ENCODE assay signal across 16 mouse cellular contexts in the genomic region with DNA sequence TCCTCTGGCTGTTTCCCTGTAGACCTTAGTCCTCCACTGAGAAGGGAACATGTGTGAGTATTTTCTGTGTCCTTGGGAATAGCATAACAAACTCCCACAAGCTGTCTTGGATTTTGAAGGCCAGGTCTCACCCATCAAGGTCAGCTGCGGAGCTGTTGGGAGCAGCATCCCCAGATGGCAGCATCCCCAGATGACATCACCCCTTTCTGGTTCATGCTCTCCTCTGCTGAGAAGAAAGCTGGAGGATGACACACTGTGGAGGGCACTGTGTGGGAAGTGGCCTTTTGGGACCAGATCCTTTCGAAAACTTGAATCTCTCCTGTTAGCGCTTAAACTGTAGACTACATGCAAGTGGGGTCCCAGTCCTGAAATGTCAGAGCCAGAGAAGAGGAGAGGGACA. TPM values are rescaled to one million over a fixed set of nuclear protein-coding genes. Genes with fewer than 3 reads are reported as not detected.
DNase-seq lines count a peak whose midpoint lies in the region; ATAC-seq and TF ChIP-seq lines count a peak whose summit lies in the region.
"Had no signal": no experiment of that assay in that cellular context is flagged by ENCODE, and none has a peak within 500 bp of the region (broad histone marks: within the 10 kb centered on the region; RNA-seq: fewer than 3 reads in every experiment).

No protein-coding gene starts in this region.

- no peaks in the 10 kb centered on the region for H3K36me3 ChIP-seq in intestine, embryonic 14.5 days (ENCODE audit: control insufficient read depth, insufficient read depth, low read length)
- no peaks in the 10 kb centered on the region for H3K36me3 ChIP-seq in intestine, postnatal 0 days (ENCODE audit: control insufficient read depth, insufficient read depth)
- no peaks in the 10 kb centered on the region for H3K36me3 ChIP-seq in limb, embryonic 14.5 days (ENCODE audit: control insufficient read depth, insufficient read depth, low read length)
- no peaks in the 10 kb centered on the region for H3K36me3 ChIP-seq in kidney, adult 2 months (ENCODE audit: control insufficient read depth, insufficient read depth, low read length)
- H3K36me3 ChIP-seq: heart, embryonic 13.5 days; midbrain, embryonic 12.5 days had no signal

- intact Hi-C loops in gastrocnemius, postnatal 36 days (cut with DNase I) = no loop called here

- TF ChIP-seq CTCF in intestine, postnatal 0 days (IDR thresholded peaks at IDR 0.05; ENCODE audit: low read depth) = no peak
- TF ChIP-seq CTCF in kidney, adult 2 months (conservative IDR thresholded peaks at IDR 0.05; ENCODE audit: insufficient read depth, insufficient read length, low read depth, low read length) = no peak

- no peak overlapping the region for H3K4me3 ChIP-seq in intestine, embryonic 14.5 days (ENCODE audit: low read depth, low read length)
- H3K4me3 ChIP-seq in intestine, postnatal 0 days (ENCODE audit: low read depth, low read length) = no peak overlapping the region
- no peak overlapping the region for H3K4me3 ChIP-seq in limb, embryonic 14.5 days (replicated peaks; ENCODE audit: low read length)
- H3K4me3 ChIP-seq in kidney, adult 2 months (ENCODE audit: insufficient read depth, low read depth, low read length) = no peak overlapping the region
- H3K4me3 ChIP-seq: heart, embryonic 13.5 days; midbrain, embryonic 12.5 days; neural tube, embryonic 12.5 days had no signal

- no peak for DNase-seq in intestine, embryonic 14.5 days (ENCODE audit: low spot score)
- DNase-seq in retina, postnatal 1 day = peak; percentile 39
- no peak for DNase-seq in retina, embryonic 14.5 days (ENCODE audit: low spot score)
- no peak for DNase-seq in limb, embryonic 14.5 days (ENCODE audit: low spot score)
- no peak for DNase-seq in gastrocnemius, postnatal 36 days
- DNase-seq in kidney, adult 2 months = no peak
- DNase-seq in frontal cortex, postnatal 36 days (ENCODE audit: low spot score in 2 of 2) = no peak
- DNase-seq: cerebellum, adult 2 months; gastrocnemius, postnatal 25 days; kidney, adult 11 months; right cerebral cortex, postnatal 25 days; thymus, postnatal 25 days had no signal

- H3K27ac ChIP-seq in intestine, embryonic 14.5 days (ENCODE audit: low read depth) = peak overlapping the region; percentile 65
- no peak overlapping the region for H3K27ac ChIP-seq in intestine, postnatal 0 days (ENCODE audit: low read depth, low read length)
- 0 out of 2 replicates have a peak overlapping the region, but pooled peaks have one; percentile 8 for H3K27ac ChIP-seq in limb, embryonic 14.5 days (replicated peaks; ENCODE audit: low read depth, low read length)
- no peak overlapping the region for H3K27ac ChIP-seq in kidney, adult 2 months (ENCODE audit: insufficient read depth, low read depth, low read length)
- H3K27ac ChIP-seq: heart, embryonic 13.5 days; midbrain, embryonic 12.5 days; neural tube, embryonic 12.5 days had no signal

- H3K4me2 ChIP-seq in intestine, embryonic 14.5 days (ENCODE audit: low read length) = no peak overlapping the region
- H3K4me2 ChIP-seq in intestine, postnatal 0 days (replicated peaks; ENCODE audit: low read depth) = no peak overlapping the region
- no peak overlapping the region for H3K4me2 ChIP-seq in limb, embryonic 14.5 days (replicated peaks; ENCODE audit: low read depth, low read length, severe bottlenecking)
- H3K4me2 ChIP-seq: heart, embryonic 13.5 days; midbrain, embryonic 12.5 days had no signal

- no peak for TF ChIP-seq POLR2A in limb, embryonic 14.5 days (IDR thresholded peaks at IDR 0.05; ENCODE audit: borderline replicate concordance, extremely low read depth, insufficient read depth, insufficient read length)
- no peak for TF ChIP-seq POLR2A in kidney, adult 2 months (IDR thresholded peaks at IDR 0.05; ENCODE audit: low read depth, low read length)

- no peak for ATAC-seq in intestine, embryonic 14.5 days (replicated peaks; ENCODE audit: low FRiP score, low TSS enrichment, low read depth)
- no peak for ATAC-seq in intestine, postnatal 0 days
- ATAC-seq in limb, embryonic 14.5 days (ENCODE audit: low FRiP score, low read depth) = no peak

- H3K27me3 ChIP-seq in intestine, embryonic 14.5 days (replicated peaks; ENCODE audit: control insufficient read depth, insufficient read depth, low read length) = no peaks in the 10 kb centered on the region
- peaks cover 23% of the 10 kb centered on the region for H3K27me3 ChIP-seq in intestine, postnatal 0 days (replicated peaks; ENCODE audit: control insufficient read depth, insufficient read depth, low read length)
- no peaks in the 10 kb centered on the region for H3K27me3 ChIP-seq in limb, embryonic 14.5 days (ENCODE audit: control insufficient read depth, insufficient read depth, low read length)
- H3K27me3 ChIP-seq in kidney, adult 2 months (replicated peaks; ENCODE audit: control insufficient read depth, insufficient read depth, low read length) = no peaks in the 10 kb centered on the region
- H3K27me3 ChIP-seq: midbrain, embryonic 12.5 days; neural tube, embryonic 12.5 days had no signal

- WGBS in intestine, embryonic 14.5 days = 83% methylated on average over 3 of the region's 3 CpGs
- WGBS in intestine, postnatal 0 days = 84% methylated on average over 3 of the region's 3 CpGs
- 91% methylated on average over 3 of the region's 3 CpGs for WGBS in limb, embryonic 14.5 days
- 98% methylated on average over 3 of the region's 3 CpGs for WGBS in kidney, adult 2 months

- no peaks in the 10 kb centered on the region for H3K9me3 ChIP-seq in intestine, embryonic 14.5 days (ENCODE audit: control insufficient read depth, low read length)
- H3K9me3 ChIP-seq in intestine, postnatal 0 days (ENCODE audit: control insufficient read depth) = no peaks in the 10 kb centered on the region
- no peaks in the 10 kb centered on the region for H3K9me3 ChIP-seq in limb, embryonic 14.5 days (ENCODE audit: control insufficient read depth, low read length)
- H3K9me3 ChIP-seq: heart, embryonic 13.5 days; midbrain, embryonic 12.5 days; neural tube, embryonic 12.5 days had no signal

- H3K4me1 ChIP-seq in intestine, embryonic 14.5 days (replicated peaks; ENCODE audit: control insufficient read depth, insufficient read depth, low read length) = peaks cover 43% of the 10 kb centered on the region
- H3K4me1 ChIP-seq in intestine, postnatal 0 days (replicated peaks; ENCODE audit: control insufficient read depth, insufficient read depth, low read length) = no peaks in the 10 kb centered on the region
- H3K4me1 ChIP-seq in limb, embryonic 14.5 days (ENCODE audit: control insufficient read depth, insufficient read depth, low read length) = peaks cover 25% of the 10 kb centered on the region
- H3K4me1 ChIP-seq in kidney, adult 2 months (ENCODE audit: control insufficient read depth, insufficient read depth, low read length) = no peaks in the 10 kb centered on the region

- no peak overlapping the region for H3K9ac ChIP-seq in intestine, embryonic 14.5 days (ENCODE audit: low read length)
- H3K9ac ChIP-seq in intestine, postnatal 0 days (ENCODE audit: low read depth, low read length) = no peak overlapping the region
- H3K9ac ChIP-seq in limb, embryonic 14.5 days (ENCODE audit: low read depth, low read length, severe bottlenecking) = no peak overlapping the region
- H3K9ac ChIP-seq: heart, embryonic 13.5 days; midbrain, embryonic 12.5 days; neural tube, embryonic 12.5 days had no signal

RNA-seq across cellular contexts. Expression of a gene that starts 14.9 kb away (rescaled TPM):
- 5.4 and 6.4 TPM in 2 replicates for polyA plus RNA-seq in intestine, embryonic 14.5 days (2014; fragmentation: Nextera tagmentation; extraction: Ambion mirVana)
- 1.4 and 2.8 TPM in 2 replicates for polyA plus RNA-seq in intestine, postnatal 0 days (2015; fragmentation: Nextera tagmentation; extraction: Ambion mirVana)
- 3.8 TPM in 2 replicates for polyA plus RNA-seq in limb, embryonic 14.5 days (2012; rRNA removed)
- 2.9 TPM in 2 replicates for polyA plus RNA-seq in limb, embryonic 14.5 days (2014; fragmentation: Nextera tagmentation; extraction: Ambion mirVana)
- total RNA-seq in gastrocnemius, postnatal 36 days (2021) = 1 to 10 TPM; 1.6 to 2.0 TPM
- 5.9 TPM in 2 replicates for polyA plus RNA-seq in kidney, adult 2 months (2012; rRNA removed)

RNA-seq across cellular contexts. Expression of a gene that starts 47.2 kb away (rescaled TPM):
- polyA plus RNA-seq in intestine, embryonic 14.5 days (2014; fragmentation: Nextera tagmentation; extraction: Ambion mirVana) = 1.2 and 1.4 TPM in 2 replicates
- polyA plus RNA-seq in intestine, postnatal 0 days (2015; fragmentation: Nextera tagmentation; extraction: Ambion mirVana) = 65.3 and 72.5 TPM in 2 replicates
- 1.1 TPM in 2 replicates for polyA plus RNA-seq in limb, embryonic 14.5 days (2012; rRNA removed)
- polyA plus RNA-seq in limb, embryonic 14.5 days (2014; fragmentation: Nextera tagmentation; extraction: Ambion mirVana) = 1.4 and 1.9 TPM in 2 replicates
- under 1 TPM; 0.17 to 0.20 TPM for total RNA-seq in gastrocnemius, postnatal 36 days (2021)
- polyA plus RNA-seq in kidney, adult 2 months (2012; rRNA removed) = 0.24 and 1.2 TPM in 2 replicates

Comparison
In these comparisons a context has a peak if more than half of its experiments do, and no peak if none do; other contexts are left out.
1. H3K27ac ChIP-seq: peak in intestine, embryonic 14.5 days (single experiment) and limb, embryonic 14.5 days (single experiment); none in intestine, postnatal 0 days (single experiment) and kidney, adult 2 months (single experiment).
2. RNA of a gene that starts 47.2 kb away (polyA plus RNA-seq): 65.3 to 72.5 TPM in intestine, postnatal 0 days; 1.1 to 1.9 TPM in limb, embryonic 14.5 days, 1.2 to 1.4 TPM in intestine, embryonic 14.5 days and 0.24 to 1.2 TPM in kidney, adult 2 months; every median in the first group is over 10 times any median in the second.